Mouse (Mus musculus): ENCODE measurements around the gene Naip1. TPM values are rescaled to one million over a fixed set of nuclear protein-coding genes. Genes with fewer than 3 reads are reported as not detected.
"Not testable (repeated sequence)": the region's sequence is repeated elsewhere in the genome, so short reads cannot be mapped to it uniquely, and the experiment has no call there.

Naip1 gene
- total RNA-seq, 2 experiments from 2014 or later, result not detected

DNA sequence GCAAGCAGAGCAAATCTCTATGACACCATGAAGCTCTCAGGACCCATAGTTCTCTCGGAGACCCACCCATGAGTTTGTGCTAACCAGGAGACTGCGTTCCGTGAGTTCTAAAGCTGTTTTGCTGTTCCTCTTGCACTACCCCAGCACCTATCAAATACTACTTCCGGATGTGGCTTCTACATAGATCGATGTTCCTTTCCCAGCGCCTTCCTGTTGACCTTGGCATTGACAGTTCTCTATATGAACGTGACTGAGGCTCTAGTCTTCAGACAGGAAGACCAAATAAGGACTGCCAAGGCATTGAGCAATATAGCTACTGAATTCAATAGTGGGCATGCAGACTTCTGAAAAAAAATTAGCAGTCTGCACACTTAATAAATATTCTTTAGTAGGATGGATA lies 44.4 kb downstream of the Naip1 start:
- DNase-seq, result no peak
- intact Hi-C loops (cut with DNase I), result no loop called here

DNA sequence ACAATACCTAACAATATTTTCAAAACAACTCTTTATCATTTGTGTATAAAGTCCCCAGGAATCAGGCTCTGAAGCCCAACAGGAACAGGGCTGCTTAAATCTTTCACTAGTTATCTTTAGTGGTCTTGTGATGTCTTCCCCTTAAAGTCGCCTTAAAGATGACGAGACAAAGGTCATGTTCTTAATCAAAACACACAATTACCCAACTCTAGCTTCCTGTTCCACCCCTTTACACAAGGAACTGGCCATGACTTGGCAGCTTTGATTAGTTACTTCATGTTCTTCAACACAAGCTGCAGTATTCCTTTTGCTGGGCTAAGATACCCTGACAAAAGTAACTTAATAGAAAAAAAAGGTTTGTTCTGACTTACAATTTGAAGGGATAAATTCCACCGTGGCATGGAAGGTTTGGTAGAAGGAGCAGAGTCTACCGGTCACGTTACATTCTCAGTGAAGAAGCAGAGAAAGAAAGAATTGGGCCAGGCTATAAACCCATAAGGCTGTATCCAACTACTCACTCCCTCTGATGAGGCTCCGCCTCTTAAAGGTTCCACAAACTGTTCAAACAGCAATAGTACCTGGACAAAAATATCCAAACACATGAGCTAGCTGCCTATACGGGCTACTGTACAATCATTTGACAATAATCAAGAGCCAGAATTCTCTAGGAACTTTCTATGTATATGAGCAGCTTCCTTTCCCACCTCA lies 49.6 kb downstream of the Naip1 start:
- DNase-seq, result not testable (repeated sequence)

DNA sequence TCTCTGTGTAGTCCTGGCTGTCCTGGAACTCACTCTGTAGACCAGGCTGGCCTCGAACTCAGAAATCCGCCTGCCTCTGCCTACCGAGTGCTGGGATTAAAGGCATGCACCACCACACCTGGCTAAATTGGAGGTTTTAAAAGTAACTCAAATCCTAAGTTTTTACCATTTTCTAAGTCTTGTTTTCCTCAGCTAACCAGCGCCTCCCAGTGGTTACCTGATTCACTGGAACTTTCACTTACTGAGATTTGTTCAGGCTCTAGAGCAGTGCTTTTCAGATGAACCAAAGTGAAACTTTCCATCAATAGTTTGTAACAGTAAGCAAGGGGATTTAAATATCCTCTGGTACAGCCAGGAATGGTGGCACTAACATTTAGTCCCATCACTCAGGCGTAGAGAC lies 61.6 kb downstream of the Naip1 start:
- DNase-seq; intact Hi-C loops (cut with DNase I): not testable (repeated sequence)

More for the DNA sequence above, 49.6 kb downstream of the Naip1 start:
- intact Hi-C loops (cut with DNase I), result not testable (repeated sequence)

DNA sequence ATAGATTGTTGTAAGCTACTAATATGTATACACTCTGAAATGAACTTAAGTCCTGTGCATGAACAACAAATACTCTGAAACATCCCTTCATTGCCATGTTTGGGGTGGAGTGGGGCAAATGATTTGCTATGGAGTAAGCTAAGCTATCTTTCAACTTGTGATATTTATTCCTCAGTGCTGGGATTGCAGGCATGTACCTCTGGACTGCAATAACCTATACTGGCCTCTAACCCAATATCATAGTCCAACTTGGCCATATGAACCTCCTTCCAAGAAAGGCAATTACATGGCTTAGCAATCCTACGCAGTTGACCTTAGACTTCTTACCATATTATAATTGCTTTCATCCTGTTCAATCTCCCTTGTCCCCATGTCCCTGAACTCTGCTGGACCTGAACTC lies 82.1 kb downstream of the Naip1 start:
- no peak for DNase-seq
- intact Hi-C loops (cut with DNase I), result no loop called here

Other genes starting within 250 kb of the Naip1 start
- gene Naip5, start 206.5 kb downstream of the Naip1 start, total RNA-seq (2021), result under 1 TPM; 0.08 to 0.15 TPM
- under 1 TPM; 0.05 to 0.08 TPM for gene Naip6, start 135.2 kb downstream of the Naip1 start, total RNA-seq (2021)
- gene Gtf2h2, start 39.7 kb upstream of the Naip1 start, total RNA-seq (2021), result 10 to 100 TPM; 18.3 to 21.5 TPM
- gene Ocln, start 99.8 kb upstream of the Naip1 start, total RNA-seq (2021), result under 1 TPM in 1 of 2 experiments, not detected in 1; 0.13 TPM
- gene Marveld2, start 164.1 kb upstream of the Naip1 start, total RNA-seq (2021), result under 1 TPM; 0.23 to 0.42 TPM
- gene Ak6, start 198.1 kb upstream of the Naip1 start, total RNA-seq (2021), result 10 to 100 TPM; 58.1 to 68.7 TPM
- gene Rad17, start 198.2 kb upstream of the Naip1 start, total RNA-seq (2021), result 10 to 100 TPM; 10.2 to 10.8 TPM
- gene Taf9, start 198.7 kb upstream of the Naip1 start, total RNA-seq (2021), result 1 to 10 TPM; 4.4 to 5.7 TPM
- under 1 TPM; 0.22 to 0.33 TPM for gene Ccdc125, start 216.8 kb upstream of the Naip1 start, total RNA-seq (2021)